Mouse (Mus musculus): ENCODE data around the gene Gm10282. TPM values are rescaled to one million over a fixed set of nuclear protein-coding genes. Genes with fewer than 3 reads are reported as not detected.

Gene Gm10282
- polyA plus RNA-seq, 1 experiment from 2014 or later: 15.4 TPM

GRCm38 (mm10) chr8:72285285-72285684, 19.8 kb downstream of the Gm10282 start:
- no peak for ATAC-seq (ENCODE audit: low FRiP score)
- Histone ChIP-seq H3K4me3 (no peak overlapping the region), H3K9ac (no peak overlapping the region), H3K4me2 (no peak overlapping the region), H3K36me3 (no peaks in the 10 kb centered on the region), H3K9me3 (no peaks in the 10 kb centered on the region), H3K27me3 (0 out of 2 replicates have a peak, but pooled peaks cover 5% of the 10 kb centered on the region), H3K27ac (no peak overlapping the region), H3K4me1 (replicated peaks) (no peaks in the 10 kb centered on the region)
- WGBS: 81% methylated on average over 4 of the region's 4 CpGs

GRCm38 (mm10) chr8:72281634-72282033, 23.4 kb downstream of the Gm10282 start:
- no peaks in the 10 kb centered on the region for H3K36me3 ChIP-seq
- H3K4me3 ChIP-seq: no peak overlapping the region
- 0 out of 2 replicates have a peak, but pooled peaks cover 5% of the 10 kb centered on the region for H3K27me3 ChIP-seq
- no peak overlapping the region for H3K9ac ChIP-seq
- no peak for ATAC-seq (ENCODE audit: low FRiP score)
- H3K9me3 ChIP-seq: no peaks in the 10 kb centered on the region
- H3K4me2 ChIP-seq: no peak overlapping the region
- H3K27ac ChIP-seq: no peak overlapping the region
- H3K4me1 ChIP-seq (replicated peaks): no peaks in the 10 kb centered on the region
- WGBS: 43% methylated on average over 3 of the region's 3 CpGs

GRCm38 (mm10) chr8:72279151-72279550, 25.9 kb downstream of the Gm10282 start:
- WGBS: 87% methylated on average over 7 of the region's 7 CpGs

GRCm38 (mm10) chr8:72277244-72277643, 27.8 kb downstream of the Gm10282 start:
- 83% methylated on average over 3 of the region's 3 CpGs for WGBS
- no peak overlapping the region for H3K9ac ChIP-seq
- H3K4me2 ChIP-seq: no peak overlapping the region
- H3K36me3 ChIP-seq: no peaks in the 10 kb centered on the region
- no peak for ATAC-seq (ENCODE audit: low FRiP score)
- H3K27ac ChIP-seq: no peak overlapping the region
- H3K27me3 ChIP-seq: no peaks in the 10 kb centered on the region
- H3K4me1 ChIP-seq (replicated peaks): no peaks in the 10 kb centered on the region
- H3K9me3 ChIP-seq: no peaks in the 10 kb centered on the region
- no peak overlapping the region for H3K4me3 ChIP-seq

More at GRCm38 (mm10) chr8:72279151-72279550, 25.9 kb downstream of the Gm10282 start:
- Histone ChIP-seq H3K9ac (no peak overlapping the region), H3K4me3 (no peak overlapping the region), H3K4me1 (replicated peaks) (no peaks in the 10 kb centered on the region), H3K4me2 (no peak overlapping the region), H3K27ac (no peak overlapping the region), H3K9me3 (no peaks in the 10 kb centered on the region), H3K27me3 (0 out of 2 replicates have a peak, but pooled peaks cover 5% of the 10 kb centered on the region), H3K36me3 (no peaks in the 10 kb centered on the region)
- no peak for ATAC-seq (ENCODE audit: low FRiP score)

GRCm38 (mm10) chr8:72273807-72274206, 31.3 kb downstream of the Gm10282 start:
- Histone ChIP-seq H3K36me3 (no peaks in the 10 kb centered on the region), H3K27me3 (no peaks in the 10 kb centered on the region), H3K9me3 (no peaks in the 10 kb centered on the region), H3K4me1 (replicated peaks) (no peaks in the 10 kb centered on the region), H3K4me3 (no peak overlapping the region), H3K4me2 (no peak overlapping the region), H3K9ac (no peak overlapping the region), H3K27ac (no peak overlapping the region)
- 75% methylated on average over 5 of the region's 5 CpGs for WGBS
- ATAC-seq (ENCODE audit: low FRiP score): no peak

- Histone ChIP-seq H3K9me3 (no peaks in the 10 kb centered on the region), H3K27me3 (no peaks in the 10 kb centered on the region), H3K4me3 (no peak overlapping the region), H3K4me2 (no peak overlapping the region), H3K27ac (no peak overlapping the region), H3K36me3 (no peaks in the 10 kb centered on the region), H3K4me1 (replicated peaks) (no peaks in the 10 kb centered on the region), H3K9ac (no peak overlapping the region)
- 71% methylated on average over 1 of the region's 1 CpGs for WGBS
- no peak for ATAC-seq (ENCODE audit: low FRiP score)
Observed at GRCm38 (mm10) chr8:72273111-72273770, 31.8 kb downstream of the Gm10282 start.

GRCm38 (mm10) chr8:72272361-72272760, 32.7 kb downstream of the Gm10282 start:
- no peaks in the 10 kb centered on the region for H3K4me1 ChIP-seq (replicated peaks)
- H3K27ac ChIP-seq: no peak overlapping the region
- peak; percentile 55; the same call in 1 of the 2 replicates for ATAC-seq (ENCODE audit: low FRiP score)
- no peak overlapping the region for H3K4me2 ChIP-seq
- no peaks in the 10 kb centered on the region for H3K27me3 ChIP-seq
- no peaks in the 10 kb centered on the region for H3K36me3 ChIP-seq
- WGBS: 20% methylated on average over 3 of the region's 3 CpGs
- no peak overlapping the region for H3K4me3 ChIP-seq
- H3K9me3 ChIP-seq: no peaks in the 10 kb centered on the region
- H3K9ac ChIP-seq: no peak overlapping the region

- Histone ChIP-seq H3K9me3 (no peaks in the 10 kb centered on the region), H3K36me3 (no peaks in the 10 kb centered on the region), H3K27ac (no peak overlapping the region), H3K4me3 (no peak overlapping the region), H3K9ac (no peak overlapping the region), H3K4me1 (replicated peaks) (no peaks in the 10 kb centered on the region), H3K4me2 (no peak overlapping the region), H3K27me3 (no peaks in the 10 kb centered on the region)
- 78% methylated on average over 3 of the region's 3 CpGs for WGBS
- ATAC-seq (ENCODE audit: low FRiP score): no peak
Observed at GRCm38 (mm10) chr8:72271691-72272090, 33.4 kb downstream of the Gm10282 start.

- 81% methylated on average over 11 of the region's 11 CpGs for WGBS
Observed at GRCm38 (mm10) chr8:72271051-72271660, 33.9 kb downstream of the Gm10282 start.

GRCm38 (mm10) chr8:72270606-72271005, 34.5 kb downstream of the Gm10282 start:
- WGBS: 88% methylated on average over 12 of the region's 12 CpGs
- Histone ChIP-seq H3K4me1 (replicated peaks) (no peaks in the 10 kb centered on the region), H3K36me3 (no peaks in the 10 kb centered on the region), H3K4me3 (no peak overlapping the region), H3K4me2 (no peak overlapping the region), H3K9ac (no peak overlapping the region), H3K27ac (no peak overlapping the region), H3K9me3 (no peaks in the 10 kb centered on the region), H3K27me3 (no peaks in the 10 kb centered on the region)
- ATAC-seq (ENCODE audit: low FRiP score): no peak

More at GRCm38 (mm10) chr8:72271051-72271660, 33.9 kb downstream of the Gm10282 start:
- H3K4me3 ChIP-seq: no peak overlapping the region
- no peaks in the 10 kb centered on the region for H3K9me3 ChIP-seq
- H3K4me2 ChIP-seq: no peak overlapping the region
- no peak for ATAC-seq (ENCODE audit: low FRiP score)
- H3K9ac ChIP-seq: no peak overlapping the region
- H3K27me3 ChIP-seq: no peaks in the 10 kb centered on the region
- no peaks in the 10 kb centered on the region for H3K36me3 ChIP-seq
- no peak overlapping the region for H3K27ac ChIP-seq
- no peaks in the 10 kb centered on the region for H3K4me1 ChIP-seq (replicated peaks)

GRCm38 (mm10) chr8:72268356-72268755, 36.7 kb downstream of the Gm10282 start:
- no peak overlapping the region for H3K4me3 ChIP-seq
- no peak overlapping the region for H3K4me2 ChIP-seq
- H3K27ac ChIP-seq: no peak overlapping the region
- 80% methylated on average over 15 of the region's 15 CpGs for WGBS
- H3K36me3 ChIP-seq: no peaks in the 10 kb centered on the region
- ATAC-seq (ENCODE audit: low FRiP score): no peak
- no peaks in the 10 kb centered on the region for H3K9me3 ChIP-seq
- H3K9ac ChIP-seq: 0 out of 2 replicates have a peak overlapping the region, but pooled peaks have one; percentile 15
- H3K4me1 ChIP-seq (replicated peaks): no peaks in the 10 kb centered on the region
- no peaks in the 10 kb centered on the region for H3K27me3 ChIP-seq

- no peak overlapping the region for H3K4me2 ChIP-seq
- H3K9me3 ChIP-seq: no peaks in the 10 kb centered on the region
- no peak overlapping the region for H3K27ac ChIP-seq
- no peak overlapping the region for H3K9ac ChIP-seq
- H3K4me1 ChIP-seq (replicated peaks): no peaks in the 10 kb centered on the region
- H3K4me3 ChIP-seq: no peak overlapping the region
- H3K27me3 ChIP-seq: no peaks in the 10 kb centered on the region
- no peak for ATAC-seq (ENCODE audit: low FRiP score)
- WGBS: 98% methylated on average over 8 of the region's 8 CpGs
- H3K36me3 ChIP-seq: no peaks in the 10 kb centered on the region
Observed at GRCm38 (mm10) chr8:72267106-72267505, 38.0 kb downstream of the Gm10282 start.

- ATAC-seq (ENCODE audit: low FRiP score): no peak
- Histone ChIP-seq H3K4me3 (no peak overlapping the region), H3K4me1 (replicated peaks) (no peaks in the 10 kb centered on the region), H3K9ac (no peak overlapping the region), H3K27ac (no peak overlapping the region), H3K27me3 (no peaks in the 10 kb centered on the region), H3K9me3 (no peaks in the 10 kb centered on the region), H3K4me2 (no peak overlapping the region), H3K36me3 (no peaks in the 10 kb centered on the region)
Observed at GRCm38 (mm10) chr8:72266671-72267070, 38.4 kb downstream of the Gm10282 start.

All from hindbrain, embryonic 13.5 days (tissue).